Mouse (Mus musculus): ENCODE data around the gene Prss16. TPM values are rescaled to one million over a fixed set of nuclear protein-coding genes. Genes with fewer than 3 reads are reported as not detected.

Gene Prss16
- total RNA-seq, 2 experiments from 2014 or later = 2.8 to 3.7 TPM

- peak; percentile 67 for ATAC-seq (ENCODE audit: poor library complexity, severe bottlenecking)
Observed at GRCm38 (mm10) chr13:21974726-21975473, 34.6 kb downstream of the Prss16 start.

GRCm38 (mm10) chr13:21974221-21974725 lies 35.3 kb downstream of the Prss16 start:
- ATAC-seq (ENCODE audit: poor library complexity, severe bottlenecking) = peak; percentile 93

- no peak for ATAC-seq (ENCODE audit: poor library complexity, severe bottlenecking)
Observed at GRCm38 (mm10) chr13:21971641-21972040, 37.9 kb downstream of the Prss16 start.

- no peak for ATAC-seq (ENCODE audit: poor library complexity, severe bottlenecking)
Observed at GRCm38 (mm10) chr13:21969816-21970215, 39.7 kb downstream of the Prss16 start.

- no peak for ATAC-seq (ENCODE audit: poor library complexity, severe bottlenecking)
Observed at GRCm38 (mm10) chr13:21969269-21969668, 40.3 kb downstream of the Prss16 start.

Other genes starting within 250 kb of the Prss16 start
- gene Hist1h1b, start 229.1 kb downstream of the Prss16 start, total RNA-seq (2015) = 792 and 803 TPM in 2 replicates
- gene Hist1h1b, start 229.1 kb downstream of the Prss16 start, total RNA-seq (2017) = 2,001 and 2,565 TPM in 2 replicates
- 290 and 369 TPM in 2 replicates for gene Hist1h3i, start 226.4 kb downstream of the Prss16 start, total RNA-seq (2015)
- gene Hist1h3i, start 226.4 kb downstream of the Prss16 start, total RNA-seq (2017) = 211 and 245 TPM in 2 replicates
- gene Hist1h2an, start 222.5 kb downstream of the Prss16 start, total RNA-seq (2015) = 5.6 TPM in 1 of 2 replicates, not detected in the other
- gene Hist1h2an, start 222.5 kb downstream of the Prss16 start, total RNA-seq (2017) = 740 and 806 TPM in 2 replicates
- gene Hist1h2bp, start 222.3 kb downstream of the Prss16 start, total RNA-seq (2015) = 15.3 and 29.2 TPM in 2 replicates
- 50.7 and 60.8 TPM in 2 replicates for gene Hist1h2bp, start 222.3 kb downstream of the Prss16 start, total RNA-seq (2017)
- gene Hist1h2bq, start 199.5 kb downstream of the Prss16 start, total RNA-seq (2015) = 340 and 370 TPM in 2 replicates
- gene Hist1h2bq, start 199.5 kb downstream of the Prss16 start, total RNA-seq (2017) = 37.2 and 71.4 TPM in 2 replicates
- gene Hist1h2ao, start 199.3 kb downstream of the Prss16 start, total RNA-seq (2015) = 149 and 256 TPM in 2 replicates
- gene Hist1h2ao, start 199.3 kb downstream of the Prss16 start, total RNA-seq (2017) = 2,161 and 2,311 TPM in 2 replicates
- 67.9 and 71.7 TPM in 2 replicates for gene Hist1h4m, start 198.0 kb downstream of the Prss16 start, total RNA-seq (2015)
- gene Hist1h4m, start 198.0 kb downstream of the Prss16 start, total RNA-seq (2017) = 1,995 and 3,050 TPM in 2 replicates
- 60.0 and 63.1 TPM in 2 replicates for gene Hist1h4n, start 177.5 kb downstream of the Prss16 start, total RNA-seq (2015)
- 1,683 and 2,067 TPM in 2 replicates for gene Hist1h4n, start 177.5 kb downstream of the Prss16 start, total RNA-seq (2017)
- 111 and 142 TPM in 2 replicates for gene Hist1h2ap, start 176.2 kb downstream of the Prss16 start, total RNA-seq (2015)
- gene Hist1h2ap, start 176.2 kb downstream of the Prss16 start, total RNA-seq (2017) = 857 and 1,070 TPM in 2 replicates
- 322 and 378 TPM in 2 replicates for gene Hist1h2br, start 176.0 kb downstream of the Prss16 start, total RNA-seq (2015)
- 273 and 294 TPM in 2 replicates for gene Hist1h2br, start 176.0 kb downstream of the Prss16 start, total RNA-seq (2017)
- 0.23 and 0.36 TPM in 2 replicates for gene Zfp184, start 64.6 kb downstream of the Prss16 start, total RNA-seq (2015)
- gene Zfp184, start 64.6 kb downstream of the Prss16 start, total RNA-seq (2017) = 0.65 TPM in 1 of 2 replicates, not detected in the other
- gene Pom121l2, start 28.5 kb downstream of the Prss16 start, total RNA-seq (2015) = not detected in 2 replicates
- gene Pom121l2, start 28.5 kb downstream of the Prss16 start, total RNA-seq (2017) = not detected in 2 replicates
- 0.91 and 1.1 TPM in 2 replicates for gene Hist1h2ah, start 25.8 kb upstream of the Prss16 start, total RNA-seq (2015)
- 48.2 and 145 TPM in 2 replicates for gene Hist1h2ah, start 25.8 kb upstream of the Prss16 start, total RNA-seq (2017)
- gene Hist1h2bk, start 26.1 kb upstream of the Prss16 start, total RNA-seq (2015) = 78.9 and 108 TPM in 2 replicates
- gene Hist1h2bk, start 26.1 kb upstream of the Prss16 start, total RNA-seq (2017) = 1,539 and 1,747 TPM in 2 replicates
- gene Hist1h4i, start 31.6 kb upstream of the Prss16 start, total RNA-seq (2015) = 34.9 and 43.5 TPM in 2 replicates
- 115 and 127 TPM in 2 replicates for gene Hist1h4i, start 31.6 kb upstream of the Prss16 start, total RNA-seq (2017)
- 43.5 and 58.5 TPM in 2 replicates for gene Hist1h2ag, start 33.2 kb upstream of the Prss16 start, total RNA-seq (2015)
- 942 and 986 TPM in 2 replicates for gene Hist1h2ag, start 33.2 kb upstream of the Prss16 start, total RNA-seq (2017)
- 57.4 and 58.7 TPM in 2 replicates for gene Hist1h2bj, start 33.5 kb upstream of the Prss16 start, total RNA-seq (2015)
- 645 and 753 TPM in 2 replicates for gene Hist1h2bj, start 33.5 kb upstream of the Prss16 start, total RNA-seq (2017)
- not detected in 2 replicates for gene Vmn1r188, start 74.7 kb upstream of the Prss16 start, total RNA-seq (2015)
- gene Vmn1r188, start 74.7 kb upstream of the Prss16 start, total RNA-seq (2017) = not detected in 2 replicates
- gene Vmn1r189, start 96.1 kb upstream of the Prss16 start, total RNA-seq (2015) = not detected in 2 replicates
- gene Vmn1r189, start 96.1 kb upstream of the Prss16 start, total RNA-seq (2017) = not detected in 2 replicates
- not detected in 2 replicates for gene Vmn1r191, start 174.2 kb upstream of the Prss16 start, total RNA-seq (2015)
- not detected in 2 replicates for gene Vmn1r191, start 174.2 kb upstream of the Prss16 start, total RNA-seq (2017)
- not detected in 2 replicates for gene Vmn1r192, start 181.4 kb upstream of the Prss16 start, total RNA-seq (2015)
- 0.04 TPM in 1 of 2 replicates, not detected in the other for gene Vmn1r192, start 181.4 kb upstream of the Prss16 start, total RNA-seq (2017)
- not detected in 2 replicates for gene Vmn1r193, start 213.4 kb upstream of the Prss16 start, total RNA-seq (2015)
- not detected in 2 replicates for gene Vmn1r193, start 213.4 kb upstream of the Prss16 start, total RNA-seq (2017)
- gene Vmn1r194, start 234.5 kb upstream of the Prss16 start, total RNA-seq (2015) = not detected in 2 replicates
- gene Vmn1r194, start 234.5 kb upstream of the Prss16 start, total RNA-seq (2017) = not detected in 2 replicates

Data from megakaryocyte, adult 5-6 weeks (primary cell).